10 mouse cellular contexts compared by ENCODE assay signal in genomic region chr5:21217453-21218294, GRCm38 (mm10). TPM values are rescaled to one million over a fixed set of nuclear protein-coding genes. Genes with fewer than 3 reads are reported as not detected.
DNase-seq lines count a peak whose midpoint lies in the region; ATAC-seq and TF ChIP-seq lines count a peak whose summit lies in the region.
"Had no signal": no experiment of that assay in that cellular context is flagged by ENCODE, and none has a peak within 500 bp of the region (broad histone marks: within the 10 kb centered on the region; RNA-seq: fewer than 3 reads in every experiment).

No protein-coding gene starts in this region.

- no peaks in the 10 kb centered on the region for H3K36me3 ChIP-seq in lung, embryonic 14.5 days (ENCODE audit: insufficient read depth)
- H3K36me3 ChIP-seq: hindbrain, embryonic 15.5 days had no signal

- no peaks in the 10 kb centered on the region for H3K9me3 ChIP-seq in lung, embryonic 14.5 days (ENCODE audit: low read depth, low read length)
- H3K9me3 ChIP-seq: hindbrain, embryonic 15.5 days had no signal

- H3K4me3 ChIP-seq in lung, embryonic 14.5 days (ENCODE audit: low read depth, low read length) = no peak overlapping the region
- H3K4me3 ChIP-seq: hindbrain, embryonic 15.5 days had no signal

- no peaks in the 10 kb centered on the region for H3K27me3 ChIP-seq in lung, embryonic 14.5 days (ENCODE audit: insufficient read depth, low read length)
- H3K27me3 ChIP-seq: hindbrain, embryonic 15.5 days had no signal

- ATAC-seq in lung, embryonic 14.5 days (ENCODE audit: insufficient read depth) = peak; percentile 76; the same call in 1 of the 2 replicates

- peak; percentile 11 for DNase-seq in adrenal gland, postnatal 14 days
- DNase-seq in adrenal gland, adult 2 months = no peak
- DNase-seq in urinary bladder, postnatal 14 days (ENCODE audit: low spot score) = peak; percentile 40
- DNase-seq in urinary bladder, postnatal 10 days (ENCODE audit: low spot score) = no peak
- peak; percentile 59 for DNase-seq in lung, embryonic 14.5 days
- no peak for DNase-seq in layer of hippocampus, adult 11-12 months (ENCODE audit: low spot score)
- no peak for DNase-seq in thymus, postnatal 0 days (ENCODE audit: low spot score)
- no peak for DNase-seq in layer of hippocampus, postnatal 10 days (ENCODE audit: low spot score in 2 of 2)
- DNase-seq: B cell, adult 2 months had no signal

- H3K27ac ChIP-seq in lung, embryonic 14.5 days (ENCODE audit: low read depth) = no peak overlapping the region
- H3K27ac ChIP-seq: hindbrain, embryonic 15.5 days had no signal

- 38% methylated on average over 14 of the region's 14 CpGs for WGBS in lung, embryonic 14.5 days

- no peak overlapping the region for H3K9ac ChIP-seq in lung, embryonic 14.5 days
- H3K9ac ChIP-seq: hindbrain, embryonic 15.5 days had no signal

- H3K4me1 ChIP-seq in lung, embryonic 14.5 days (ENCODE audit: insufficient read depth) = no peaks in the 10 kb centered on the region
- H3K4me1 ChIP-seq: hindbrain, embryonic 15.5 days had no signal

- no peak overlapping the region for H3K4me2 ChIP-seq in lung, embryonic 14.5 days
- H3K4me2 ChIP-seq: hindbrain, embryonic 15.5 days had no signal

- TF ChIP-seq CTCF in lung, embryonic 14.5 days (IDR thresholded peaks at IDR 0.05; ENCODE audit: low read depth) = no peak

RNA-seq across cellular contexts. Expression of gene Gsap, which starts 31.6 kb away (rescaled TPM):
- 5.8 and 6.0 TPM in 2 replicates for total RNA-seq in adrenal gland, postnatal 14 days (2021)
- total RNA-seq in adrenal gland, adult 2 months (2021) = 1 to 10 TPM; 3.9 to 5.9 TPM
- 0.48 and 0.62 TPM in 2 replicates for polyA plus RNA-seq in adrenal gland, adult 2 months (2012; rRNA removed)
- 2.0 and 2.4 TPM in 2 replicates for polyA plus RNA-seq in lung, embryonic 14.5 days (2014; fragmentation: Nextera tagmentation; extraction: Ambion mirVana)
- polyA plus RNA-seq in thymus, postnatal 0 days (2015; fragmentation: Nextera tagmentation; extraction: Ambion mirVana) = 1.9 and 2.2 TPM in 2 replicates
- 10 to 100 TPM; 11.6 to 13.0 TPM for total RNA-seq in layer of hippocampus, postnatal 10 days (2021)

Comparison
In these comparisons a context has a peak if more than half of its experiments do, and no peak if none do; other contexts are left out.
1. DNase-seq: peak in adrenal gland, postnatal 14 days (single experiment), urinary bladder, postnatal 14 days (single experiment) and lung, embryonic 14.5 days (single experiment); none in adrenal gland, adult 2 months (single experiment), urinary bladder, postnatal 10 days (single experiment), layer of hippocampus, adult 11-12 months (single experiment), thymus, postnatal 0 days (single experiment) and layer of hippocampus, postnatal 10 days (0 of 2).